Mouse (Mus musculus): ENCODE results near the gene Itih2. TPM values are rescaled to one million over a fixed set of nuclear protein-coding genes. Genes with fewer than 3 reads are reported as not detected.

Itih2 gene
- 0.14 and 0.19 TPM in 2 replicates for polyA plus RNA-seq (2012; rRNA removed)

DNA sequence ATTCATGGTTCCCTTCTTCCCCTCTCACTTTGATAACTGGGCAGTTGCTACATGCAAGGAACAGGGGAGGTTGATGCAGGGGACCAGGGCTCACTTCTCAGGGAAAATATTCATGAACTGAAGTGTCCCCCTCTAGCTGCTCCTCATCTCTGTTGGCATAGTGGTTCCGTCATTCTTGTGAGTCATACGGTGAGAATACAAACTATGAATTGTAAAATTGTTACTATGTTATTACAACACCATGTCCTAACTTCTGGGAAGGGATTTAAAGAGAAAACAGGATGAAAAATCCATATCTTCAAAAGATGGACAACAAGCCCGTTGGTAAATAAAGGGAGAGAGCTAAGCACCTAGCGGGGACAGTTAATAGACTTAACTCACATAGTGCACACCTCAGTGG lies at the start of gene Itih2:
Gene Itih2 (minus strand): TSS at position 101 of the 400 bp plus-strand sequence.
- no peaks in the 10 kb centered on the region for H3K36me3 ChIP-seq (ENCODE audit: control insufficient read depth, insufficient read depth, low read length)
- DNase-seq (ENCODE audit: low read depth in 1 of 2, low spot score in 2 of 2): no peak
- no peak within 1 kb of the TSS for H3K27ac ChIP-seq (ENCODE audit: insufficient read depth, low read length)
- 93% methylated on average over 4 of the region's 4 CpGs for whole genome bisulfite sequencing
- no peaks in the 10 kb centered on the region for H3K4me1 ChIP-seq (ENCODE audit: control insufficient read depth, insufficient read depth, insufficient read length)
- H3K4me3 ChIP-seq (ENCODE audit: extremely low read depth, insufficient read depth, insufficient read length): no peak within 1 kb of the TSS
- no peaks in the 10 kb centered on the region for H3K27me3 ChIP-seq (ENCODE audit: control insufficient read depth, insufficient read depth, low read length)
- TF ChIP-seq CTCF (IDR thresholded peaks at IDR 0.05; ENCODE audit: extremely low read depth, insufficient read depth, insufficient read length, insufficient replicate concordance): no peak
- no peak for TF ChIP-seq POLR2A (IDR thresholded peaks at IDR 0.05; ENCODE audit: low read depth, low read length)

DNA sequence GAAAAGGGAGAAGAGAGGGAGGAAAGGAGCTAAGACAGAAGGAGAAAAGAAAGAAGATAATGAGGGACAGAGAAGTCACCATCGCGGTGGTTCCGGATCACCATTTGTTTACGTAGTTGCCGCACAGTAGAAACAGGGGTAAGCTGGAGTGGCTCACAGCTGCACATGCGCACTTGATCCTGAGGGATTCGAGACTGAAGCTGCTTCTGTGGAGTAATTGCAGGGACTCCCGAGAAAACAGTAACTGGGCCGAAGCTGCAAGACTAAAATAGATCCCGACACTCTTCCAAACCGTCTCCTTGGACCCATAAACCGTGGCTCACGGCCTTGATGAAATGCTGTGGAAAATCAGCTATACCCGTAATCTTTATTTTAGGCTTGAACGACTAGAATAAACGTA lies 38.8 kb upstream of the Itih2 start:
- H3K4me1 ChIP-seq (ENCODE audit: control insufficient read depth, insufficient read depth, insufficient read length): no peaks in the 10 kb centered on the region
- WGBS: 94% methylated on average over 16 of the region's 16 CpGs
- no peaks in the 10 kb centered on the region for H3K27me3 ChIP-seq (ENCODE audit: control insufficient read depth, insufficient read depth, low read length)
- no peak overlapping the region for H3K27ac ChIP-seq (ENCODE audit: insufficient read depth, low read length)
- TF ChIP-seq CTCF (IDR thresholded peaks at IDR 0.05; ENCODE audit: extremely low read depth, insufficient read depth, insufficient read length, insufficient replicate concordance) (no peak), POLR2A (IDR thresholded peaks at IDR 0.05; ENCODE audit: low read depth, low read length) (no peak)
- DNase-seq (ENCODE audit: low read depth in 1 of 2, low spot score in 2 of 2): no peak
- no peak overlapping the region for H3K4me3 ChIP-seq (ENCODE audit: extremely low read depth, insufficient read depth, insufficient read length)
- no peaks in the 10 kb centered on the region for H3K36me3 ChIP-seq (ENCODE audit: control insufficient read depth, insufficient read depth, low read length)

DNA sequence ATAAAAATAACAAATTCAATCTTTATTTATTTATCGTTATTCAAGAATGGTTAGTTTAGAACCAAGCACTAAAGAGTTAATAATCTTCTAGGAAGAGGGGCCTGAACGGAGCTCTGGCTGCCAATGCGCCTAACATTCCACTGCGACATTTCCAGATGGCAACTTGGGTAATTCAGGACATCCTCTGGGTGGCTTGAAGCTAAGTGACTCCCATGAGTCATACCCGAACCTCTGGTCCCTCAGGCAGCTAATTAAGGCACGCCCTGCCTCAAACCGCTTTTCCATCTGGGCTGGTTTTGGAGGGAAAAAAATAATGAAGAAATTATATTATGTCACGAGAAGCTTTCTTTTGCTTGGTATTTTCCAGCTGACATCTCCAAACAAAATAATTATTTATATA lies 36.8 kb upstream of the Itih2 start:
- Histone ChIP-seq H3K27ac (ENCODE audit: insufficient read depth, low read length) (no peak overlapping the region), H3K4me3 (ENCODE audit: extremely low read depth, insufficient read depth, insufficient read length) (no peak overlapping the region), H3K4me1 (ENCODE audit: control insufficient read depth, insufficient read depth, insufficient read length) (no peaks in the 10 kb centered on the region), H3K27me3 (ENCODE audit: control insufficient read depth, insufficient read depth, low read length) (no peaks in the 10 kb centered on the region), H3K36me3 (ENCODE audit: control insufficient read depth, insufficient read depth, low read length) (no peaks in the 10 kb centered on the region)
- DNase-seq (ENCODE audit: low read depth in 1 of 2, low spot score in 2 of 2): no peak
- TF ChIP-seq POLR2A (IDR thresholded peaks at IDR 0.05; ENCODE audit: low read depth, low read length) (no peak), CTCF (IDR thresholded peaks at IDR 0.05; ENCODE audit: extremely low read depth, insufficient read depth, insufficient read length, insufficient replicate concordance) (no peak)
- WGBS: 85% methylated on average over 8 of the region's 8 CpGs

DNA sequence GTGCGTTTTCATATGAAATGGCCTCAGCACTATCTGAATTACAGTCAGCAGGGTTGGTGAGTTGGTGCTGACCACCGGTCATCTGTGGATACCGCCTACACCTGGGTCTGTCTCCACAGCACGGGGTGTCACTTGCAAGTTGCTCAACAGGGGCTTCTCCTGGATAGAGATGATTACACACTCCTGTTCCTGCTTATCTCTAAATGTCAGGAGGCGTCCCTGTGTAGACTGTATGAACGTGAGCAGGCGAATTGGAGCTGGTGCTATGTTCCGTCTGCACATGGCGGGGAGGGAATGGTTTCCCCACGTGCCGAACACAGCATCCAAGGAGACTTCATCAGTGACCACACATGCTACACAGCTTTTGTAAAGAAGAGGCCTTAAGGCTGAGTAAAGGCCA lies 36.1 kb upstream of the Itih2 start:
- H3K27me3 ChIP-seq (ENCODE audit: control insufficient read depth, insufficient read depth, low read length): no peaks in the 10 kb centered on the region
- no peak for TF ChIP-seq CTCF (IDR thresholded peaks at IDR 0.05; ENCODE audit: extremely low read depth, insufficient read depth, insufficient read length, insufficient replicate concordance)
- TF ChIP-seq POLR2A (IDR thresholded peaks at IDR 0.05; ENCODE audit: low read depth, low read length): no peak
- WGBS: 77% methylated on average over 11 of the region's 11 CpGs
- no peaks in the 10 kb centered on the region for H3K36me3 ChIP-seq (ENCODE audit: control insufficient read depth, insufficient read depth, low read length)
- no peak overlapping the region for H3K27ac ChIP-seq (ENCODE audit: insufficient read depth, low read length)
- no peak overlapping the region for H3K4me3 ChIP-seq (ENCODE audit: extremely low read depth, insufficient read depth, insufficient read length)
- DNase-seq (ENCODE audit: low read depth in 1 of 2, low spot score in 2 of 2): no peak
- no peaks in the 10 kb centered on the region for H3K4me1 ChIP-seq (ENCODE audit: control insufficient read depth, insufficient read depth, insufficient read length)

DNA sequence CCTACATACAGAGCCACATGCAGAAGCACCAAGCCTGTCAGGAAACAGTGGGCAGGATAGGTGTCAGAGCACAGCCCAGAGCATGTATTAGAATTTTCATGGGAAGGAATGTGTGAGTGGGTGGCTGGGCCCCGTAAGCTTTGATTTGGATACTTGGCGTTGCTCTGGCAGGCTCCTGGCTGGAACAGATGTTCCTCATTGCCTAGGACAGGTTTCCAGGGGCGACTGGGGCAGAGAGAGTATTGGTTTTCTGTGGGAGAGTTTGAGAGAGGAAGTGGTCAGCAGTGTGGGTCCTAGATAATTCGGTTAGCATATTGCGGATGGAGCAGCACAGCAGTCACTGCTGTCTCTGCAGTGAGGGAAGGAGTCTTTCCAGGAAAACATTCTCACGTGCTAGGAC lies 35.4 kb upstream of the Itih2 start:
- no peaks in the 10 kb centered on the region for H3K4me1 ChIP-seq (ENCODE audit: control insufficient read depth, insufficient read depth, insufficient read length)
- no peak overlapping the region for H3K4me3 ChIP-seq (ENCODE audit: extremely low read depth, insufficient read depth, insufficient read length)
- TF ChIP-seq CTCF (IDR thresholded peaks at IDR 0.05; ENCODE audit: extremely low read depth, insufficient read depth, insufficient read length, insufficient replicate concordance) (no peak), POLR2A (IDR thresholded peaks at IDR 0.05; ENCODE audit: low read depth, low read length) (no peak)
- H3K27ac ChIP-seq (ENCODE audit: insufficient read depth, low read length): no peak overlapping the region
- H3K27me3 ChIP-seq (ENCODE audit: control insufficient read depth, insufficient read depth, low read length): no peaks in the 10 kb centered on the region
- no peaks in the 10 kb centered on the region for H3K36me3 ChIP-seq (ENCODE audit: control insufficient read depth, insufficient read depth, low read length)
- no peak for DNase-seq (ENCODE audit: low read depth in 1 of 2, low spot score in 2 of 2)
- 26% methylated on average over 6 of the region's 6 CpGs for WGBS

DNA sequence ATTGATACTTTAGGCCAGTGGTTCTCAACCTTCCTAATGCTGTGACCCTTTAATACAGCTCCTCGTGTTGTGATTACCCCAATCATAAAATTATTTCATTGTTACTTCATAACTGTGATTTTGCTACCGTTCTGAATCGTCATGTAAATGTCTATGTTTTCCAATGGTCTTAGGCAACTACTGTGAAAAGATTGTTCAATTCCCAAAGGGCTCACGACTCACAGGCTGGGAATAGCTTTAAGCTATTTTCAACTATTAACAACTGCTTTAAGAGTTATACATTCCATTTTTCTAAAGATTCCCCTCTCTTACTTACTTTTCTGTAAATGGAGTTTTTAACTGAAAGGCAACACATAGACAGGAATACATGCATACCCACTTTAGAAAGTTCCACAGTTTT lies 30.8 kb upstream of the Itih2 start:
- no peak for DNase-seq (ENCODE audit: low read depth in 1 of 2, low spot score in 2 of 2)
- no peaks in the 10 kb centered on the region for H3K27me3 ChIP-seq (ENCODE audit: control insufficient read depth, insufficient read depth, low read length)
- H3K4me3 ChIP-seq (ENCODE audit: extremely low read depth, insufficient read depth, insufficient read length): no peak overlapping the region
- no peaks in the 10 kb centered on the region for H3K4me1 ChIP-seq (ENCODE audit: control insufficient read depth, insufficient read depth, insufficient read length)
- whole genome bisulfite sequencing: 87% methylated on average over 4 of the region's 4 CpGs
- no peaks in the 10 kb centered on the region for H3K36me3 ChIP-seq (ENCODE audit: control insufficient read depth, insufficient read depth, low read length)
- TF ChIP-seq CTCF (IDR thresholded peaks at IDR 0.05; ENCODE audit: extremely low read depth, insufficient read depth, insufficient read length, insufficient replicate concordance) (no peak), POLR2A (IDR thresholded peaks at IDR 0.05; ENCODE audit: low read depth, low read length) (no peak)
- no peak overlapping the region for H3K27ac ChIP-seq (ENCODE audit: insufficient read depth, low read length)

DNA sequence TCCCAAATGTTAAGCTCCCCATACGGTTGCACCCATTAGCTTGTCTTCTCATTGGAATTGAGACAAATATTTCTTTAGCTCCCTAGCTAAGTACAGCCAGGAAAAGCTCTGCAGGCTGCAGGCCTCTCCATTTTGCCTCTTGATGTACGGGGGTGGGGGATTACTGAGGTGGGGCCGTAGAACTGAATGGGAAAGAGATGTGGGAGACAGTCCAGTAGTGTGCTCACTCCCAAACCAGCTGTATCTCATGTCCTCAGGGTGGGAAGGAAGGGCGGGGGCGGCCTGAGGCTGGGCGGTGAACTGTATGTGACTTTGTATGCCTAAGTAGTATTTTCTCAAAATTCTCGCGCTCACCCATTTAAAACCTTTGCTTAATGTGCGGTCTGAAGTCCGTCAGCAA lies 26.0 kb upstream of the Itih2 start:
- DNase-seq (ENCODE audit: low read depth in 1 of 2, low spot score in 2 of 2): no peak
- H3K4me3 ChIP-seq (ENCODE audit: extremely low read depth, insufficient read depth, insufficient read length): no peak overlapping the region
- H3K27me3 ChIP-seq (ENCODE audit: control insufficient read depth, insufficient read depth, low read length): no peaks in the 10 kb centered on the region
- H3K4me1 ChIP-seq (ENCODE audit: control insufficient read depth, insufficient read depth, insufficient read length): peaks cover 10% of the 10 kb centered on the region; the same call in 1 of the 2 replicates
- no peaks in the 10 kb centered on the region for H3K36me3 ChIP-seq (ENCODE audit: control insufficient read depth, insufficient read depth, low read length)
- H3K27ac ChIP-seq (ENCODE audit: insufficient read depth, low read length): no peak overlapping the region
- 87% methylated on average over 10 of the region's 10 CpGs for WGBS
- TF ChIP-seq POLR2A (IDR thresholded peaks at IDR 0.05; ENCODE audit: low read depth, low read length): no peak
- no peak for TF ChIP-seq CTCF (IDR thresholded peaks at IDR 0.05; ENCODE audit: extremely low read depth, insufficient read depth, insufficient read length, insufficient replicate concordance)

Measured in spleen, adult 2 months (tissue).